Mouse (Mus musculus) limb, embryonic 10.5 days (tissue): ENCODE data around the gene Medag. TPM values are rescaled to one million over a fixed set of nuclear protein-coding genes. Genes with fewer than 3 reads are reported as not detected.

Experiments used
- polyA plus RNA-seq: library from polyadenylated mRNA; unstranded; fragments of >200 nt; fragmentation: Nextera tagmentation; extraction: Ambion mirVana; gene quantifications from 2 replicates; pipeline ENCODE4 v1.2.1, GENCODE M21; 2016

The Medag gene
- polyA plus RNA-seq, 1 experiment from 2014 or later = 0.26 TPM

Other genes starting within 250 kb of the Medag start
- 72.9 and 78.7 TPM in 2 replicates for gene Uspl1, start 227.4 kb upstream of the Medag start, polyA plus RNA-seq
- 1,666 and 1,835 TPM in 2 replicates for gene Hmgb1, start 227.3 kb upstream of the Medag start, polyA plus RNA-seq
- 6.2 and 8.7 TPM in 2 replicates for gene Alox5ap, start 147.0 kb upstream of the Medag start, polyA plus RNA-seq
- 0.15 and 0.30 TPM in 2 replicates for gene Tex26, start 27.9 kb downstream of the Medag start, polyA plus RNA-seq
- gene Wdr95, start 116.9 kb downstream of the Medag start, polyA plus RNA-seq = not detected in 2 replicates
- 129 and 164 TPM in 2 replicates for gene Hsph1, start 224.6 kb downstream of the Medag start, polyA plus RNA-seq